Mouse (Mus musculus): ENCODE data around the gene Sspn. TPM values are rescaled to one million over a fixed set of nuclear protein-coding genes. Genes with fewer than 3 reads are reported as not detected.

Sspn gene
- total and polyA plus RNA-seq, 3 experiments: 0.04 to 0.14 (median 0.13) TPM

GRCm38 (mm10) chr6:145961047-145961446 lies 29.6 kb downstream of the Sspn start:
- Histone ChIP-seq H3K4me1 (ENCODE audit: control insufficient read depth in 1 of 2, insufficient read depth in 2 of 2) (peaks cover 3 to 20% of the 10 kb centered on the region in 2 experiments; a peak in 2 of 4 replicates), H3K4me3 (replicated peaks in 1 of 3; ENCODE audit: low read depth in 2 of 3, low read length in 2 of 3, poor library complexity in 1 of 3) (no peak overlapping the region), H3K79me2 (replicated peaks; ENCODE audit: control insufficient read depth, extremely low read depth, insufficient read depth, poor library complexity, severe bottlenecking) (no peaks in the 10 kb centered on the region), H3K9me3 (replicated peaks; ENCODE audit: low read length) (no peaks in the 10 kb centered on the region), H3K4me2 (ENCODE audit: insufficient read depth, low read depth, poor library complexity, severe bottlenecking) (no peak overlapping the region), H3K9ac (ENCODE audit: insufficient read depth, low read depth) (no peak overlapping the region), H3K36me3 (replicated peaks in 1 of 2; ENCODE audit: control insufficient read depth in 1 of 2, insufficient read depth in 1 of 2, low read length in 1 of 2) (no peaks in the 10 kb centered on the region), H3K27ac (ENCODE audit: insufficient read depth, low read depth) (no peak overlapping the region), H3K27me3 (replicated peaks) (no peaks in the 10 kb centered on the region)
- dilution Hi-C loops (cut with MboI; ENCODE audit: extremely low pct_ligation_motif_present, extremely low pct_unique_long_range_greater_than_20kb, low sequenced_read_pairs) (no loop called here), in situ Hi-C loops (cut with MboI; ENCODE audit: low pct_ligation_motif_present, low pct_unique_long_range_greater_than_20kb, low sequenced_read_pairs) (no loop called here)
- no peak for DNase-seq (ENCODE audit: extremely low read depth)
- no peak for TF ChIP-seq NRF1 (IDR thresholded peaks at IDR 0.05; ENCODE audit: low read depth, low read length)
- TF ChIP-seq MAFK (IDR thresholded peaks at IDR 0.05; ENCODE audit: insufficient replicate concordance, low read length): no peak
- TF ChIP-seq ELF1 (IDR thresholded peaks at IDR 0.05; ENCODE audit: low read depth, low read length): no peak
- no peak for TF ChIP-seq MXI1 (IDR thresholded peaks at IDR 0.05; ENCODE audit: low read depth, low read length)
- no peak for TF ChIP-seq USF2 (conservative IDR thresholded peaks at IDR 0.05; ENCODE audit: low read depth, low read length)

- Histone ChIP-seq H3K36me3 (replicated peaks in 1 of 2; ENCODE audit: control insufficient read depth in 1 of 2, insufficient read depth in 1 of 2, low read length in 1 of 2) (no peaks in the 10 kb centered on the region), H3K27me3 (replicated peaks) (no peaks in the 10 kb centered on the region), H3K79me2 (replicated peaks; ENCODE audit: control insufficient read depth, extremely low read depth, insufficient read depth, poor library complexity, severe bottlenecking) (no peaks in the 10 kb centered on the region), H3K4me3 (replicated peaks in 1 of 3; ENCODE audit: low read depth in 2 of 3, low read length in 2 of 3, poor library complexity in 1 of 3) (no peak overlapping the region), H3K27ac (ENCODE audit: insufficient read depth, low read depth) (no peak overlapping the region), H3K4me2 (ENCODE audit: insufficient read depth, low read depth, poor library complexity, severe bottlenecking) (no peak overlapping the region), H3K9ac (ENCODE audit: insufficient read depth, low read depth) (no peak overlapping the region), H3K4me1 (ENCODE audit: control insufficient read depth in 1 of 2, insufficient read depth in 2 of 2) (peaks cover 3 to 7% of the 10 kb centered on the region in 2 experiments; a peak in 2 of 4 replicates), H3K9me3 (replicated peaks; ENCODE audit: low read length) (no peaks in the 10 kb centered on the region)
- in situ Hi-C loops (cut with MboI; ENCODE audit: low pct_ligation_motif_present, low pct_unique_long_range_greater_than_20kb, low sequenced_read_pairs) (no loop called here), dilution Hi-C loops (cut with MboI; ENCODE audit: extremely low pct_ligation_motif_present, extremely low pct_unique_long_range_greater_than_20kb, low sequenced_read_pairs) (no loop called here)
- no peak for TF ChIP-seq MAFK (IDR thresholded peaks at IDR 0.05; ENCODE audit: insufficient replicate concordance, low read length)
- TF ChIP-seq RAD21 (IDR thresholded peaks at IDR 0.05; ENCODE audit: low read depth, low read length): no peak
- no peak for TF ChIP-seq ZMIZ1 (IDR thresholded peaks at IDR 0.05; ENCODE audit: low read depth, low read length)
- TF ChIP-seq CTCF (conservative IDR thresholded peaks at IDR 0.05 in 1 of 2, IDR thresholded peaks at IDR 0.05 in 1 of 2; ENCODE audit: low read depth in 2 of 2, low read length in 2 of 2): no peak
- no peak for TF ChIP-seq EP300 (IDR thresholded peaks at IDR 0.05; ENCODE audit: low read length)
- no peak for TF ChIP-seq POLR2A (IDR thresholded peaks at IDR 0.05; ENCODE audit: low read depth, low read length)
- TF ChIP-seq USF1 (IDR thresholded peaks at IDR 0.05; ENCODE audit: low read depth, low read length): no peak
- TF ChIP-seq MXI1 (IDR thresholded peaks at IDR 0.05; ENCODE audit: low read depth, low read length): no peak
- TF ChIP-seq ZC3H11A (IDR thresholded peaks at IDR 0.05; ENCODE audit: low read depth, low read length): no peak
- TF ChIP-seq JUN (IDR thresholded peaks at IDR 0.05; ENCODE audit: insufficient read depth, low read depth, low read length): no peak
- no peak for TF ChIP-seq ZKSCAN1 (IDR thresholded peaks at IDR 0.05; ENCODE audit: borderline replicate concordance, low read depth, low read length)
- no peak for TF ChIP-seq CHD2 (IDR thresholded peaks at IDR 0.05; ENCODE audit: low read length)
- no peak for TF ChIP-seq TBP (conservative IDR thresholded peaks at IDR 0.05; ENCODE audit: low read depth, low read length)
- TF ChIP-seq SIN3A (IDR thresholded peaks at IDR 0.05; ENCODE audit: low read length): no peak
- no peak for DNase-seq (ENCODE audit: extremely low read depth)
These were observed 32.5 kb downstream of the Sspn start for GRCm38 (mm10) chr6:145963966-145964365.

Data from CH12.LX (cell line).